Mouse (Mus musculus): ENCODE data around the gene Gm20917. TPM values are rescaled to one million over a fixed set of nuclear protein-coding genes. Genes with fewer than 3 reads are reported as not detected.
"Not testable (repeated sequence)": the region's sequence is repeated elsewhere in the genome, so short reads cannot be mapped to it uniquely, and the experiment has no call there.

Gm20917 gene
- total RNA-seq (2021) = not detected in 2 replicates
- long read RNA-seq = 0 reads

GRCm38 (mm10) chrY:79151022-79151421 is at the start of gene Gm20917:
Gm20917 (minus strand) TSS chrY:79151122.
- not testable (repeated sequence) for DNase-seq

Other genes starting within 250 kb of the Gm20917 start
- gene Gm20916, start 168.4 kb upstream of the Gm20917 start, total RNA-seq (2021) = not detected in 2 replicates